ENCODE assay signal across 24 mouse cellular contexts in the genomic region with DNA sequence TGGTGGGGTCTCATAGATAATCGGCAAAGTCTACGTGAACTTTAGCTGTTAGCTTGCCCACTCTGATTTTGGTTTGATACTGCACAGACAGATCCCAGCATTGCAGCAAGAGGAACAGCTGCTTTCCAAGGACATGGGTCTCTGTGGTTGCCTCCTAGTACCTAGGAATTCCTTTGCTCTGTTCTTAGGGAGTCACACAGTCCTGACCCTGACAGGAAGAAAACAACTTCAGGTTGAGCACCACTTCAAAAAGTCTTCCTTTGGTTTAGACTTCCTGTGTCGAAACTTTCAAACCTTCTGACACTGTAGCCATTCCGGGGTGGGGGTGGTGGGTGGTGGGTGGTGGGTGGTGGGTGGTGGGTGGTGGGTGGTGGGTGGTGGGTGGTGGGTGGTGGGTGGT. TPM values are rescaled to one million over a fixed set of nuclear protein-coding genes. Genes with fewer than 3 reads are reported as not detected.
DNase-seq lines count a peak whose midpoint lies in the region; ATAC-seq and TF ChIP-seq lines count a peak whose summit lies in the region.
"Had no signal": no experiment of that assay in that cellular context is flagged by ENCODE, and none has a peak within 500 bp of the region (broad histone marks: within the 10 kb centered on the region; RNA-seq: fewer than 3 reads in every experiment).

No protein-coding gene starts in this region.

- H3K27me3 ChIP-seq in testis, adult 2 months (ENCODE audit: control insufficient read depth, insufficient read depth, low read length), result no peaks in the 10 kb centered on the region
- H3K27me3 ChIP-seq in lung, postnatal 0 days (replicated peaks; ENCODE audit: insufficient read depth, low read length), result no peaks in the 10 kb centered on the region
- H3K27me3 ChIP-seq: hindbrain, embryonic 13.5 days; liver, embryonic 13.5 days had no signal

- H3K4me2 ChIP-seq in lung, postnatal 0 days (replicated peaks; ENCODE audit: low read depth, low read length), result peak overlapping the region; percentile 11; the same call in 1 of the 2 replicates
- H3K4me2 ChIP-seq: hindbrain, embryonic 13.5 days; liver, embryonic 13.5 days had no signal

- no peaks in the 10 kb centered on the region for H3K36me3 ChIP-seq in testis, adult 2 months (ENCODE audit: control insufficient read depth, insufficient read depth, low read length)
- no peaks in the 10 kb centered on the region for H3K36me3 ChIP-seq in lung, postnatal 0 days (ENCODE audit: insufficient read depth, low read length)
- H3K36me3 ChIP-seq: forebrain, embryonic 10.5 days; hindbrain, embryonic 13.5 days; liver, embryonic 13.5 days; midbrain, embryonic 10.5 days had no signal

- no peaks in the 10 kb centered on the region for H3K9me3 ChIP-seq in lung, postnatal 0 days (ENCODE audit: low read length)
- H3K9me3 ChIP-seq: forebrain, embryonic 10.5 days; hindbrain, embryonic 13.5 days; liver, embryonic 13.5 days; midbrain, embryonic 10.5 days had no signal

- TF ChIP-seq POLR2A in testis, adult 2 months (IDR thresholded peaks at IDR 0.05; ENCODE audit: control insufficient read depth, low read depth, low read length), result no peak

- ATAC-seq in lung, postnatal 0 days, result peak; percentile 72
- ATAC-seq: forebrain, postnatal 0 days had no signal

- peaks cover 13% of the 10 kb centered on the region for H3K4me1 ChIP-seq in testis, adult 2 months (ENCODE audit: control insufficient read depth, insufficient read depth, low read length)
- H3K4me1 ChIP-seq in lung, postnatal 0 days (ENCODE audit: insufficient read depth, low read depth, low read length), result no peaks in the 10 kb centered on the region; the same call in 1 of the 2 replicates
- H3K4me1 ChIP-seq: hindbrain, embryonic 13.5 days had no signal

- DNase-seq in testis, postnatal 14 days (ENCODE audit: low spot score), result no peak
- DNase-seq in T-cell, adult 2 months (ENCODE audit: low spot score), result peak; percentile 50
- DNase-seq in lung, postnatal 0 days (ENCODE audit: low spot score), result peak; percentile 88
- peak; percentile 42 for DNase-seq in thymus, postnatal 25 days
- DNase-seq in adrenal gland, adult (ENCODE audit: inconsistent age in 2 of 2, low spot score in 1 of 2), result no peak
- no peak for DNase-seq in kidney, adult 8-10 months
- DNase-seq: adrenal gland, adult 2 months; cerebellum, adult 11-12 months; cerebellum, postnatal 14 days; forebrain, postnatal 0 days; gastrocnemius, postnatal 25 days; heart, adult 2 months; kidney, adult 2 months; kidney, postnatal 10 days; liver, embryonic 13.5 days; retina, postnatal 1 day; right cerebral cortex, postnatal 25 days; spleen, adult 18-20 months had no signal

- no peak overlapping the region for H3K9ac ChIP-seq in lung, postnatal 0 days (replicated peaks; ENCODE audit: low read depth)
- H3K9ac ChIP-seq: forebrain, postnatal 0 days; hindbrain, embryonic 13.5 days; liver, embryonic 13.5 days had no signal

- H3K4me3 ChIP-seq in testis, adult 2 months (ENCODE audit: control insufficient read depth, low read depth, low read length), result peak overlapping the region; percentile 25; the same call in 1 of the 2 replicates
- no peak overlapping the region for H3K4me3 ChIP-seq in lung, postnatal 0 days (ENCODE audit: low read depth, low read length)
- H3K4me3 ChIP-seq: forebrain, embryonic 10.5 days; heart, adult 2 months; hindbrain, embryonic 13.5 days; left cerebral cortex, adult 2 months; liver, embryonic 13.5 days; midbrain, embryonic 10.5 days had no signal

- 49% methylated on average over 4 of the region's 4 CpGs for WGBS in lung, postnatal 0 days

- no peak for TF ChIP-seq CTCF in testis, adult 2 months (IDR thresholded peaks at IDR 0.05; ENCODE audit: control insufficient read depth, insufficient read depth, insufficient replicate concordance, low read depth, low read length)
- TF ChIP-seq CTCF in lung, postnatal 0 days (IDR thresholded peaks at IDR 0.05), result no peak

- no peak for TF ChIP-seq EP300 in lung, postnatal 0 days (IDR thresholded peaks at IDR 0.05)

- no peak overlapping the region for H3K27ac ChIP-seq in testis, adult 2 months (ENCODE audit: control insufficient read depth, insufficient read depth, low read depth, low read length)
- H3K27ac ChIP-seq in lung, postnatal 0 days (ENCODE audit: low read length), result peak overlapping the region; percentile 54
- H3K27ac ChIP-seq: forebrain, embryonic 10.5 days; heart, adult 2 months; hindbrain, embryonic 13.5 days; left cerebral cortex, adult 2 months; liver, embryonic 13.5 days; macrophage; midbrain, embryonic 10.5 days had no signal

RNA-seq across cellular contexts. Expression of gene Rap1b, which starts 18.4 kb away (rescaled TPM):
- polyA plus RNA-seq in testis, adult 2 months (2012; rRNA removed), result 9.6 and 13.8 TPM in 2 replicates
- 268 and 290 TPM in 2 replicates for polyA plus RNA-seq in lung, postnatal 0 days (2015; fragmentation: Nextera tagmentation; extraction: Ambion mirVana)

Comparison
In these comparisons a context has a peak if more than half of its experiments do, and no peak if none do; other contexts are left out.
1. DNase-seq: peak in T-cell, adult 2 months (single experiment), lung, postnatal 0 days (single experiment) and thymus, postnatal 25 days (single experiment); none in testis, postnatal 14 days (single experiment), adrenal gland, adult (0 of 2) and kidney, adult 8-10 months (0 of 2).
2. RNA of gene Rap1b, which starts 18.4 kb away (polyA plus RNA-seq): 268 to 290 TPM in lung, postnatal 0 days; 9.6 to 13.8 TPM in testis, adult 2 months; every median in the first group is over 10 times any median in the second.